27 mouse cellular contexts compared by ENCODE assay signal in the genomic region with DNA sequence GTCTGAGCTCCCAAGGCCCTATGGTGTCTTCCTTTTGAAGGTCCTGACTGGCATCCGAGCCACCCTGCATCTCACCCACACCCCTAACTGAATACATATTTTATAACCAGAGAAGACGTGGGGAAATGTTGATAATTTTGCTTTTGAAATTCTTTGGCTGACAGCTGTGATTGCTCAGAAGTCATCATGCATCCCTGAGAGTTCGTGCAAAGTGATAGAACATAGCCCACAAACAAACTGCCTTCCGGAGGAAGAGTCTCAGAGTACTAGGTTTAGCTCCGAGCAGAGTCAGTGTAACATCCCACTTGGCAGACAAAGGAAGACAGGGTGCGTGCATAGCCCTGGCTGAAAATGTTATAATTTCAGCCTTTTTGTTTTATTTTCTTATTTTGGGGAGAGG. TPM values are rescaled to one million over a fixed set of nuclear protein-coding genes. Genes with fewer than 3 reads are reported as not detected.
DNase-seq lines count a peak whose midpoint lies in the region; ATAC-seq lines count a peak whose summit lies in the region.
"Had no signal": no experiment of that assay in that cellular context is flagged by ENCODE, and none has a peak within 500 bp of the region (broad histone marks: within the 10 kb centered on the region; RNA-seq: fewer than 3 reads in every experiment).

No protein-coding gene starts in this region.

- peak overlapping the region; percentile 82 for H3K27ac ChIP-seq in forebrain, embryonic 15.5 days (replicated peaks)
- H3K27ac ChIP-seq in forebrain, embryonic 11.5 days (ENCODE audit: low read depth, low read length), result no peak overlapping the region
- 0 out of 2 replicates have a peak overlapping the region, but pooled peaks have one; percentile 62 for H3K27ac ChIP-seq in heart, embryonic 12.5 days (ENCODE audit: poor library complexity, severe bottlenecking)
- H3K27ac ChIP-seq in hindbrain, embryonic 13.5 days, result no peak overlapping the region
- no peak overlapping the region for H3K27ac ChIP-seq in hindbrain, embryonic 12.5 days
- no peak overlapping the region for H3K27ac ChIP-seq in midbrain, embryonic 11.5 days (ENCODE audit: low read depth, low read length)
- H3K27ac ChIP-seq in midbrain, embryonic 13.5 days, result no peak overlapping the region
- H3K27ac ChIP-seq: embryonic facial prominence, embryonic 15.5 days; forebrain, embryonic 12.5 days had no signal

- ATAC-seq in forebrain, embryonic 15.5 days (replicated peaks), result no peak
- no peak for ATAC-seq in forebrain, embryonic 11.5 days (replicated peaks; ENCODE audit: low FRiP score)
- no peak for ATAC-seq in heart, embryonic 12.5 days (ENCODE audit: insufficient number of reproducible peaks, low FRiP score)
- no peak for ATAC-seq in hindbrain, embryonic 13.5 days (ENCODE audit: low FRiP score)
- no peak for ATAC-seq in hindbrain, embryonic 12.5 days (ENCODE audit: low FRiP score)
- no peak for ATAC-seq in midbrain, embryonic 11.5 days (ENCODE audit: low FRiP score)
- no peak for ATAC-seq in midbrain, embryonic 13.5 days
- ATAC-seq: CD4-positive, CD25-positive, alpha-beta regulatory T cell, adult 4 months; hindbrain, embryonic 16.5 days had no signal

- no peak overlapping the region for H3K4me3 ChIP-seq in forebrain, embryonic 15.5 days
- no peak overlapping the region for H3K4me3 ChIP-seq in forebrain, embryonic 11.5 days (ENCODE audit: low read depth, low read length)
- peak overlapping the region; percentile 19; the same call in 1 of the 2 replicates for H3K4me3 ChIP-seq in heart, embryonic 12.5 days
- no peak overlapping the region for H3K4me3 ChIP-seq in hindbrain, embryonic 13.5 days
- H3K4me3 ChIP-seq in hindbrain, embryonic 12.5 days, result no peak overlapping the region
- H3K4me3 ChIP-seq in midbrain, embryonic 11.5 days (ENCODE audit: low read depth, low read length), result no peak overlapping the region
- no peak overlapping the region for H3K4me3 ChIP-seq in midbrain, embryonic 13.5 days (replicated peaks)
- H3K4me3 ChIP-seq: embryonic facial prominence, embryonic 15.5 days; erythroblast, embryonic 14.5 days; forebrain, embryonic 12.5 days; gastrocnemius, adult 2 months had no signal

- 84% methylated on average over 6 of the region's 6 CpGs for WGBS in forebrain, embryonic 15.5 days
- 90% methylated on average over 6 of the region's 6 CpGs for WGBS in forebrain, embryonic 11.5 days
- 79% methylated on average over 6 of the region's 6 CpGs for WGBS in heart, embryonic 12.5 days
- 91% methylated on average over 6 of the region's 6 CpGs for WGBS in hindbrain, embryonic 13.5 days
- WGBS in hindbrain, embryonic 12.5 days, result 90% methylated on average over 6 of the region's 6 CpGs
- 89% methylated on average over 6 of the region's 6 CpGs for WGBS in midbrain, embryonic 11.5 days
- 91% methylated on average over 6 of the region's 6 CpGs for WGBS in midbrain, embryonic 13.5 days

- no peak overlapping the region for H3K9ac ChIP-seq in forebrain, embryonic 15.5 days (replicated peaks)
- H3K9ac ChIP-seq in forebrain, embryonic 11.5 days (ENCODE audit: low read length), result no peak overlapping the region
- peak overlapping the region; percentile 50; the same call in 1 of the 2 replicates for H3K9ac ChIP-seq in heart, embryonic 12.5 days
- 0 out of 2 replicates have a peak overlapping the region, but pooled peaks have one; percentile 10 for H3K9ac ChIP-seq in hindbrain, embryonic 13.5 days
- no peak overlapping the region for H3K9ac ChIP-seq in hindbrain, embryonic 12.5 days
- no peak overlapping the region for H3K9ac ChIP-seq in midbrain, embryonic 11.5 days (ENCODE audit: low read length)
- H3K9ac ChIP-seq in midbrain, embryonic 13.5 days (replicated peaks), result no peak overlapping the region
- H3K9ac ChIP-seq: embryonic facial prominence, embryonic 15.5 days had no signal

- no peak for DNase-seq in forebrain, embryonic 11.5 days (ENCODE audit: low spot score)
- no peak for DNase-seq in heart, adult 18-20 months
- DNase-seq in midbrain, embryonic 11.5 days (ENCODE audit: low spot score, missing footprints), result peak; percentile 47
- DNase-seq: adrenal gland, adult 8-10 months; adrenal gland, postnatal 36 days; B cell, adult 2 months; cerebellum, adult 11 months; cerebellum, adult 8-10 months; embryo, embryonic 11 days; gastrocnemius, adult 2 months; gastrocnemius, postnatal 25 days; kidney, adult 11 months had no signal

- H3K9me3 ChIP-seq in forebrain, embryonic 15.5 days, result no peaks in the 10 kb centered on the region
- no peaks in the 10 kb centered on the region for H3K9me3 ChIP-seq in forebrain, embryonic 11.5 days (ENCODE audit: control insufficient read depth, low read length)
- no peaks in the 10 kb centered on the region for H3K9me3 ChIP-seq in heart, embryonic 12.5 days (replicated peaks)
- no peaks in the 10 kb centered on the region for H3K9me3 ChIP-seq in hindbrain, embryonic 13.5 days
- H3K9me3 ChIP-seq in hindbrain, embryonic 12.5 days (replicated peaks), result no peaks in the 10 kb centered on the region
- no peaks in the 10 kb centered on the region for H3K9me3 ChIP-seq in midbrain, embryonic 11.5 days (ENCODE audit: control insufficient read depth, low read length)
- no peaks in the 10 kb centered on the region for H3K9me3 ChIP-seq in midbrain, embryonic 13.5 days
- H3K9me3 ChIP-seq: embryonic facial prominence, embryonic 15.5 days; forebrain, embryonic 12.5 days; G1E; hindbrain, embryonic 10.5 days had no signal

- no peaks in the 10 kb centered on the region for H3K27me3 ChIP-seq in forebrain, embryonic 15.5 days
- H3K27me3 ChIP-seq in forebrain, embryonic 11.5 days (ENCODE audit: control insufficient read depth, insufficient read depth, low read length), result no peaks in the 10 kb centered on the region
- H3K27me3 ChIP-seq in heart, embryonic 12.5 days (replicated peaks), result no peaks in the 10 kb centered on the region
- H3K27me3 ChIP-seq in hindbrain, embryonic 13.5 days, result no peaks in the 10 kb centered on the region
- no peaks in the 10 kb centered on the region for H3K27me3 ChIP-seq in hindbrain, embryonic 12.5 days
- H3K27me3 ChIP-seq in midbrain, embryonic 11.5 days (ENCODE audit: control insufficient read depth, insufficient read depth, low read length), result no peaks in the 10 kb centered on the region
- H3K27me3 ChIP-seq in midbrain, embryonic 13.5 days, result no peaks in the 10 kb centered on the region
- H3K27me3 ChIP-seq: embryonic facial prominence, embryonic 15.5 days; forebrain, embryonic 12.5 days had no signal

- peaks cover 33% of the 10 kb centered on the region for H3K36me3 ChIP-seq in forebrain, embryonic 15.5 days
- peaks cover 4% of the 10 kb centered on the region; the same call in 1 of the 2 replicates for H3K36me3 ChIP-seq in forebrain, embryonic 11.5 days (ENCODE audit: control insufficient read depth, insufficient read depth, low read length)
- peaks cover 35% of the 10 kb centered on the region for H3K36me3 ChIP-seq in heart, embryonic 12.5 days
- H3K36me3 ChIP-seq in hindbrain, embryonic 13.5 days, result peaks cover 44% of the 10 kb centered on the region
- peaks cover 36% of the 10 kb centered on the region for H3K36me3 ChIP-seq in hindbrain, embryonic 12.5 days
- peaks cover 16% of the 10 kb centered on the region for H3K36me3 ChIP-seq in midbrain, embryonic 11.5 days (ENCODE audit: control insufficient read depth, insufficient read depth, low read length)
- H3K36me3 ChIP-seq in midbrain, embryonic 13.5 days, result peaks cover 41% of the 10 kb centered on the region

- H3K4me1 ChIP-seq in forebrain, embryonic 15.5 days, result peaks cover 44% of the 10 kb centered on the region
- peaks cover 14% of the 10 kb centered on the region for H3K4me1 ChIP-seq in forebrain, embryonic 11.5 days (replicated peaks; ENCODE audit: control insufficient read depth, insufficient read depth, low read length)
- H3K4me1 ChIP-seq in heart, embryonic 12.5 days (replicated peaks), result peaks cover 94% of the 10 kb centered on the region
- peaks cover 41% of the 10 kb centered on the region for H3K4me1 ChIP-seq in hindbrain, embryonic 13.5 days (replicated peaks)
- peaks cover 27% of the 10 kb centered on the region for H3K4me1 ChIP-seq in hindbrain, embryonic 12.5 days
- H3K4me1 ChIP-seq in midbrain, embryonic 11.5 days (ENCODE audit: control insufficient read depth, insufficient read depth, low read length), result peaks cover 21% of the 10 kb centered on the region
- H3K4me1 ChIP-seq in midbrain, embryonic 13.5 days (replicated peaks), result peaks cover 29% of the 10 kb centered on the region

- H3K4me2 ChIP-seq in forebrain, embryonic 15.5 days (replicated peaks), result no peak overlapping the region
- no peak overlapping the region for H3K4me2 ChIP-seq in forebrain, embryonic 11.5 days (ENCODE audit: low read depth, low read length, severe bottlenecking)
- H3K4me2 ChIP-seq in heart, embryonic 12.5 days, result peak overlapping the region; percentile 46; the same call in 1 of the 2 replicates
- no peak overlapping the region for H3K4me2 ChIP-seq in hindbrain, embryonic 13.5 days
- no peak overlapping the region for H3K4me2 ChIP-seq in hindbrain, embryonic 12.5 days (replicated peaks)
- H3K4me2 ChIP-seq in midbrain, embryonic 11.5 days, result no peak overlapping the region
- H3K4me2 ChIP-seq in midbrain, embryonic 13.5 days (replicated peaks), result no peak overlapping the region
- H3K4me2 ChIP-seq: embryonic facial prominence, embryonic 15.5 days had no signal

RNA-seq across cellular contexts. Expression of a gene that starts 10.4 kb away (rescaled TPM):
- 0.18 and 0.20 TPM in 2 replicates for polyA plus RNA-seq in forebrain, embryonic 15.5 days (2015; fragmentation: Nextera tagmentation; extraction: Ambion mirVana)
- not detected in 2 replicates for polyA plus RNA-seq in forebrain, embryonic 11.5 days (2014; fragmentation: Nextera tagmentation; extraction: Ambion mirVana)
- polyA plus RNA-seq in heart, embryonic 12.5 days (2016; fragmentation: Nextera tagmentation; extraction: Ambion mirVana), result 143 and 152 TPM in 2 replicates
- 1,000 to 10,000 TPM; 1,636 to 2,096 TPM for total RNA-seq in heart, adult 18-20 months (2021)
- polyA plus RNA-seq in hindbrain, embryonic 13.5 days (2015; fragmentation: Nextera tagmentation; extraction: Ambion mirVana), result 0.21 and 0.35 TPM in 2 replicates
- 0.31 and 1.7 TPM in 2 replicates for polyA plus RNA-seq in hindbrain, embryonic 12.5 days (2016; fragmentation: Nextera tagmentation; extraction: Ambion mirVana)
- polyA plus RNA-seq in midbrain, embryonic 11.5 days (2014; fragmentation: Nextera tagmentation; extraction: Ambion mirVana), result not detected in 2 replicates
- 0.23 and 0.28 TPM in 2 replicates for polyA plus RNA-seq in midbrain, embryonic 13.5 days (2015; fragmentation: Nextera tagmentation; extraction: Ambion mirVana)
- total RNA-seq: common myeloid progenitor, adult 5-6 weeks; G1E; granulocyte monocyte progenitor cell, adult 5-6 weeks had no signal
- polyA plus RNA-seq: CD4-positive, CD25-positive, alpha-beta regulatory T cell, adult 4 months; erythroblast, embryonic 14.5 days; G1E; intestine, embryonic 14.5 days had no signal

RNA-seq across cellular contexts. Expression of a gene that starts 13.0 kb away (rescaled TPM):
- 0.42 and 0.70 TPM in 2 replicates for polyA plus RNA-seq in forebrain, embryonic 15.5 days (2015; fragmentation: Nextera tagmentation; extraction: Ambion mirVana)
- polyA plus RNA-seq in forebrain, embryonic 11.5 days (2014; fragmentation: Nextera tagmentation; extraction: Ambion mirVana), result not detected in 2 replicates
- polyA plus RNA-seq in heart, embryonic 12.5 days (2016; fragmentation: Nextera tagmentation; extraction: Ambion mirVana), result 1.7 and 2.0 TPM in 2 replicates
- total RNA-seq in heart, adult 18-20 months (2021), result under 1 TPM; 0.84 to 0.90 TPM
- polyA plus RNA-seq in hindbrain, embryonic 13.5 days (2015; fragmentation: Nextera tagmentation; extraction: Ambion mirVana), result 3.2 and 4.2 TPM in 2 replicates
- polyA plus RNA-seq in hindbrain, embryonic 12.5 days (2016; fragmentation: Nextera tagmentation; extraction: Ambion mirVana), result 1.0 and 1.1 TPM in 2 replicates
- not detected in 2 replicates for polyA plus RNA-seq in midbrain, embryonic 11.5 days (2014; fragmentation: Nextera tagmentation; extraction: Ambion mirVana)
- polyA plus RNA-seq in midbrain, embryonic 13.5 days (2015; fragmentation: Nextera tagmentation; extraction: Ambion mirVana), result 0.23 TPM in 1 of 2 replicates, not detected in the other
- total RNA-seq: common myeloid progenitor, adult 5-6 weeks; G1E; granulocyte monocyte progenitor cell, adult 5-6 weeks had no signal
- polyA plus RNA-seq: CD4-positive, CD25-positive, alpha-beta regulatory T cell, adult 4 months; erythroblast, embryonic 14.5 days; G1E; intestine, embryonic 14.5 days had no signal

RNA-seq across cellular contexts. Expression of a gene that starts 15.1 kb away (rescaled TPM):
- 53.2 and 56.5 TPM in 2 replicates for polyA plus RNA-seq in forebrain, embryonic 15.5 days (2015; fragmentation: Nextera tagmentation; extraction: Ambion mirVana)
- polyA plus RNA-seq in forebrain, embryonic 11.5 days (2014; fragmentation: Nextera tagmentation; extraction: Ambion mirVana), result 38.1 and 39.9 TPM in 2 replicates
- polyA plus RNA-seq in heart, embryonic 12.5 days (2016; fragmentation: Nextera tagmentation; extraction: Ambion mirVana), result 45.2 and 47.6 TPM in 2 replicates
- total RNA-seq in heart, adult 18-20 months (2021), result 10 to 100 TPM; 15.8 to 20.6 TPM
- polyA plus RNA-seq in hindbrain, embryonic 13.5 days (2015; fragmentation: Nextera tagmentation; extraction: Ambion mirVana), result 44.4 and 44.7 TPM in 2 replicates
- 49.0 and 50.0 TPM in 2 replicates for polyA plus RNA-seq in hindbrain, embryonic 12.5 days (2016; fragmentation: Nextera tagmentation; extraction: Ambion mirVana)
- polyA plus RNA-seq in midbrain, embryonic 11.5 days (2014; fragmentation: Nextera tagmentation; extraction: Ambion mirVana), result 39.7 and 41.5 TPM in 2 replicates
- 44.5 and 46.9 TPM in 2 replicates for polyA plus RNA-seq in midbrain, embryonic 13.5 days (2015; fragmentation: Nextera tagmentation; extraction: Ambion mirVana)

RNA-seq across cellular contexts. Expression of a gene that starts 25.0 kb away (rescaled TPM):
- polyA plus RNA-seq in forebrain, embryonic 15.5 days (2015; fragmentation: Nextera tagmentation; extraction: Ambion mirVana), result 49.6 and 60.4 TPM in 2 replicates
- 0.29 and 0.41 TPM in 2 replicates for polyA plus RNA-seq in forebrain, embryonic 11.5 days (2014; fragmentation: Nextera tagmentation; extraction: Ambion mirVana)
- 30.4 and 32.2 TPM in 2 replicates for polyA plus RNA-seq in heart, embryonic 12.5 days (2016; fragmentation: Nextera tagmentation; extraction: Ambion mirVana)
- 1 to 10 TPM; 4.3 to 5.1 TPM for total RNA-seq in heart, adult 18-20 months (2021)
- polyA plus RNA-seq in hindbrain, embryonic 13.5 days (2015; fragmentation: Nextera tagmentation; extraction: Ambion mirVana), result 1.1 and 2.4 TPM in 2 replicates
- 0.37 and 0.52 TPM in 2 replicates for polyA plus RNA-seq in hindbrain, embryonic 12.5 days (2016; fragmentation: Nextera tagmentation; extraction: Ambion mirVana)
- 0.78 and 0.91 TPM in 2 replicates for polyA plus RNA-seq in midbrain, embryonic 11.5 days (2014; fragmentation: Nextera tagmentation; extraction: Ambion mirVana)
- polyA plus RNA-seq in midbrain, embryonic 13.5 days (2015; fragmentation: Nextera tagmentation; extraction: Ambion mirVana), result 0.73 and 1.9 TPM in 2 replicates
- total RNA-seq: adrenal gland, postnatal 36 days; common myeloid progenitor, adult 5-6 weeks; G1E; gastrocnemius, adult 2 months; granulocyte monocyte progenitor cell, adult 5-6 weeks had no signal
- polyA plus RNA-seq: CD4-positive, CD25-positive, alpha-beta regulatory T cell, adult 4 months; G1E had no signal

RNA-seq across cellular contexts. Expression of a gene that starts 27.0 kb away (rescaled TPM):
- polyA plus RNA-seq in forebrain, embryonic 15.5 days (2015; fragmentation: Nextera tagmentation; extraction: Ambion mirVana), result 6.5 and 7.7 TPM in 2 replicates
- 9.0 and 9.2 TPM in 2 replicates for polyA plus RNA-seq in forebrain, embryonic 11.5 days (2014; fragmentation: Nextera tagmentation; extraction: Ambion mirVana)
- 20.0 and 20.6 TPM in 2 replicates for polyA plus RNA-seq in heart, embryonic 12.5 days (2016; fragmentation: Nextera tagmentation; extraction: Ambion mirVana)
- total RNA-seq in heart, adult 18-20 months (2021), result 1 to 10 TPM; 8.1 to 9.1 TPM
- polyA plus RNA-seq in hindbrain, embryonic 13.5 days (2015; fragmentation: Nextera tagmentation; extraction: Ambion mirVana), result 9.4 and 10.4 TPM in 2 replicates
- 9.1 and 10.2 TPM in 2 replicates for polyA plus RNA-seq in hindbrain, embryonic 12.5 days (2016; fragmentation: Nextera tagmentation; extraction: Ambion mirVana)
- polyA plus RNA-seq in midbrain, embryonic 11.5 days (2014; fragmentation: Nextera tagmentation; extraction: Ambion mirVana), result 5.6 and 5.7 TPM in 2 replicates
- polyA plus RNA-seq in midbrain, embryonic 13.5 days (2015; fragmentation: Nextera tagmentation; extraction: Ambion mirVana), result 9.2 and 10.7 TPM in 2 replicates

Comparison
In these comparisons a context has a peak if more than half of its experiments do, and no peak if none do; other contexts are left out.
1. H3K27ac ChIP-seq: peak in forebrain, embryonic 15.5 days (single experiment) and heart, embryonic 12.5 days (single experiment); none in forebrain, embryonic 11.5 days (single experiment), hindbrain, embryonic 13.5 days (single experiment), hindbrain, embryonic 12.5 days (single experiment), midbrain, embryonic 11.5 days (single experiment) and midbrain, embryonic 13.5 days (single experiment).
2. H3K9ac ChIP-seq: peak in heart, embryonic 12.5 days (single experiment) and hindbrain, embryonic 13.5 days (single experiment); none in forebrain, embryonic 15.5 days (single experiment), forebrain, embryonic 11.5 days (single experiment), hindbrain, embryonic 12.5 days (single experiment), midbrain, embryonic 11.5 days (single experiment) and midbrain, embryonic 13.5 days (single experiment).
3. RNA of a gene that starts 10.4 kb away (polyA plus RNA-seq): 143 to 152 TPM in heart, embryonic 12.5 days; 0.21 to 0.35 TPM in hindbrain, embryonic 13.5 days, 0.31 to 1.7 TPM in hindbrain, embryonic 12.5 days, 0.23 to 0.28 TPM in midbrain, embryonic 13.5 days, 0.18 to 0.20 TPM in forebrain, embryonic 15.5 days, not detected in forebrain, embryonic 11.5 days and not detected in midbrain, embryonic 11.5 days; every median in the first group is over 10 times any median in the second.